Mouse (Mus musculus): ENCODE measurements around the gene Thy1. TPM values are rescaled to one million over a fixed set of nuclear protein-coding genes. Genes with fewer than 3 reads are reported as not detected.

The Thy1 gene
- polyA plus RNA-seq, 1 experiment from 2014 or later = 18.7 TPM

DNA sequence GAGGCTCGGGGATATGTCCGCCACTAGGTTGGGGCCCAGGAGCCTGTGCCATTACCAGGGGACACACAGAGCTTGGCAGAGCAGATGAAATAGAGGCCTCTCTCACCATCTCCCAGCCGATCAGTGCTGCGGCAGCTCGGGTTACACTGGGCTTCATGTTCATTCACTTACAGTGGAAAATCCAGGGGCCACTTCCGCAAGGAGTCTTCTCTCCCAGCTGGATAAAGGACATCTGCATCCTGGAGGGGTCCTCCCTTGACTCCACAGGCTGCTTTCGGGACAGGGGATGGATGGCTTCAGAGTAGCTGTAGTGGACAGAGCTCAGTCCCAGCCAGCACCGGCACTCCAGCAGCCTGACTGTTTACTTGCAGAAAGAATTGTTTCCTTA, 27.7 kb downstream of the Thy1 start:
- H3K9ac ChIP-seq (ENCODE audit: low read depth, low read length) = no peak overlapping the region

DNA sequence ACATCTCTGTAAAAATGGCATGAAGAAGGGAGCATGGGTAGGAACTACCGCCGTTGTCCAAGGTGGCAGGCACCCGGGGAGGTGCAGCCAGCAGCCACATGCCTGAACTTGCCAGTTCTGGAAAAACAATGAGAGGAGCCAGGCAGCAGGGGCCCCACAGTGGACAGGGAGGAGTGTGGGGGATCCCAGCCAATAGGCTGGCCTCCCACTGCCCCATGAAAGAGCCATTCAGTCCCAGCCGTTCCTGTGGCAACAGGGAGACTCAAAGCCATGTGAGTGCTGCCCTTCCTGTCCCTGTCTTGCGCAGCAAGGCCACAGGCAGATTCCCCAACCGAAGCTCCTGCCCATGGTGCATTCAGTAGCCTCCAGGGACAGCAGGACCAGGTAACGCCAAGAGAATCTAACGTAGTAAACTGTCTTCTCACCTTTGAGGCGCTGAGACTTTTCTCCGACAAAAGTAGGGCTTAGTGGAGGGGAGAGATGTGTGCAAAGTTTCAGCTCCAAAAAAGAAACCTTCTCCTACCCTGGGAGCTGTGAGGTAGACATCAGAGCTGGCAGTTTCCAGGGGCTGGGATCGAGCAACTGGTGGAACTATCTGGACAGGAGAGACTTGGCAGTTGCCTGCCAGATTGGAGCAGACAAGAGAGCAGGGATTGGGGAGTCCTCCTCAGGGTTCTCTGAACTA, 28.9 kb downstream of the Thy1 start:
- Histone ChIP-seq H3K36me3 (ENCODE audit: control insufficient read depth, insufficient read depth, low read length) (no peaks in the 10 kb centered on the region), H3K4me2 (ENCODE audit: low read length) (peak overlapping the region; percentile 20), H3K27ac (ENCODE audit: low read depth, low read length) (peak overlapping the region; percentile 74), H3K27me3 (replicated peaks; ENCODE audit: control insufficient read depth, insufficient read depth, low read length) (no peaks in the 10 kb centered on the region), H3K9ac (ENCODE audit: low read depth, low read length) (0 out of 2 replicates have a peak overlapping the region, but pooled peaks have one; percentile 5), H3K4me1 (ENCODE audit: control insufficient read depth, insufficient read depth, low read depth, low read length) (no peaks in the 10 kb centered on the region), H3K9me3 (ENCODE audit: control insufficient read depth, low read length) (no peaks in the 10 kb centered on the region), H3K4me3 (ENCODE audit: low read length) (no peak overlapping the region)
- WGBS = 18% methylated on average over 11 of the region's 11 CpGs
- peak; percentile 83 for ATAC-seq

More for the DNA sequence above, 27.7 kb downstream of the Thy1 start:
- Histone ChIP-seq H3K4me3 (ENCODE audit: low read length) (no peak overlapping the region), H3K4me1 (ENCODE audit: control insufficient read depth, insufficient read depth, low read depth, low read length) (no peaks in the 10 kb centered on the region), H3K4me2 (ENCODE audit: low read length) (no peak overlapping the region), H3K27ac (ENCODE audit: low read depth, low read length) (no peak overlapping the region), H3K36me3 (ENCODE audit: control insufficient read depth, insufficient read depth, low read length) (no peaks in the 10 kb centered on the region), H3K27me3 (replicated peaks; ENCODE audit: control insufficient read depth, insufficient read depth, low read length) (no peaks in the 10 kb centered on the region), H3K9me3 (ENCODE audit: control insufficient read depth, low read length) (no peaks in the 10 kb centered on the region)
- no peak for ATAC-seq
- 46% methylated on average over 8 of the region's 8 CpGs for WGBS

DNA sequence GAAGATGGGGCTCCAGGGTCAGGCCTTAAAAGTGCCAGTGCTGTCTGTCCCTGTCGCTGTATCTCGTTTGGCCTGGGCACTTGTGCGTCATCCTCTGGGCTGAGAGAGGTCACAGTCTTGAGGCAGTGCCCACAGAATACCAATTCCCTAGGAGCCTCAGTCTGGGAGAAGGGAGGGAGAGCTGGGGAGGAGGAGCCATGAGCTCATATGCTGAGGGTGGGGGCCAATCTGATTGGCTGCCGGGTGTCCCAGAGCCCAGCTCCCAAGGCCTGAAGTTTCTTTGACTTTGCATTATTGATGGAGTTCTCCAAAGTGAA, 29.4 kb downstream of the Thy1 start:
- peak overlapping the region; percentile 74 for H3K27ac ChIP-seq (ENCODE audit: low read depth, low read length)
- H3K9ac ChIP-seq (ENCODE audit: low read depth, low read length) = no peak overlapping the region
- ATAC-seq = peak; percentile 63
- H3K9me3 ChIP-seq (ENCODE audit: control insufficient read depth, low read length) = no peaks in the 10 kb centered on the region
- WGBS = 15% methylated on average over 4 of the region's 4 CpGs
- H3K4me3 ChIP-seq (ENCODE audit: low read length) = no peak overlapping the region
- no peaks in the 10 kb centered on the region for H3K36me3 ChIP-seq (ENCODE audit: control insufficient read depth, insufficient read depth, low read length)
- H3K4me1 ChIP-seq (ENCODE audit: control insufficient read depth, insufficient read depth, low read depth, low read length) = no peaks in the 10 kb centered on the region
- H3K27me3 ChIP-seq (replicated peaks; ENCODE audit: control insufficient read depth, insufficient read depth, low read length) = no peaks in the 10 kb centered on the region
- peak overlapping the region; percentile 20 for H3K4me2 ChIP-seq (ENCODE audit: low read length)

DNA sequence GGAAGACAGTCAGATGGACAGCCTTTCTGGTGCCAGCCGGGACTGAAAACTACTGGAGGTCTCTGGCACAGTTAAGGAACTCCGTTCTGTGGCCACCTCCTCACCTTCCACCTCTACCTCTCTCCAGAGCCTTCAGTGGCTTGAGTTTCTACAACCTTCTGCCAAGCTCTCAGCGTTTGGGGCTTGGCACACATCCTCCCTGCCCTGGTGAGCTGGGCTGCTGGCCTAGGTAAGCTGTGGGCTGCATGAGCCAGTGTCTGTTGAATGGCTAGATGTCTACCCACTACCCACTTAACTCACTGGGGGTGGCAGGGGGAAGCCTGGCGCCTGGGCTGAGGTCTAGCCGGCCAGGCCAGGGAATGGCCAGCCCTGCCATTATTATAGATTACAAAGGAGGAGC, 29.9 kb downstream of the Thy1 start:
- Histone ChIP-seq H3K27me3 (replicated peaks; ENCODE audit: control insufficient read depth, insufficient read depth, low read length) (no peaks in the 10 kb centered on the region), H3K9me3 (ENCODE audit: control insufficient read depth, low read length) (no peaks in the 10 kb centered on the region), H3K4me2 (ENCODE audit: low read length) (peak overlapping the region; percentile 10), H3K9ac (ENCODE audit: low read depth, low read length) (no peak overlapping the region), H3K27ac (ENCODE audit: low read depth, low read length) (peak overlapping the region; percentile 49; the same call in 1 of the 2 replicates), H3K4me3 (ENCODE audit: low read length) (no peak overlapping the region), H3K36me3 (ENCODE audit: control insufficient read depth, insufficient read depth, low read length) (no peaks in the 10 kb centered on the region), H3K4me1 (ENCODE audit: control insufficient read depth, insufficient read depth, low read depth, low read length) (no peaks in the 10 kb centered on the region)
- 44% methylated on average over 5 of the region's 5 CpGs for WGBS
- no peak for ATAC-seq

DNA sequence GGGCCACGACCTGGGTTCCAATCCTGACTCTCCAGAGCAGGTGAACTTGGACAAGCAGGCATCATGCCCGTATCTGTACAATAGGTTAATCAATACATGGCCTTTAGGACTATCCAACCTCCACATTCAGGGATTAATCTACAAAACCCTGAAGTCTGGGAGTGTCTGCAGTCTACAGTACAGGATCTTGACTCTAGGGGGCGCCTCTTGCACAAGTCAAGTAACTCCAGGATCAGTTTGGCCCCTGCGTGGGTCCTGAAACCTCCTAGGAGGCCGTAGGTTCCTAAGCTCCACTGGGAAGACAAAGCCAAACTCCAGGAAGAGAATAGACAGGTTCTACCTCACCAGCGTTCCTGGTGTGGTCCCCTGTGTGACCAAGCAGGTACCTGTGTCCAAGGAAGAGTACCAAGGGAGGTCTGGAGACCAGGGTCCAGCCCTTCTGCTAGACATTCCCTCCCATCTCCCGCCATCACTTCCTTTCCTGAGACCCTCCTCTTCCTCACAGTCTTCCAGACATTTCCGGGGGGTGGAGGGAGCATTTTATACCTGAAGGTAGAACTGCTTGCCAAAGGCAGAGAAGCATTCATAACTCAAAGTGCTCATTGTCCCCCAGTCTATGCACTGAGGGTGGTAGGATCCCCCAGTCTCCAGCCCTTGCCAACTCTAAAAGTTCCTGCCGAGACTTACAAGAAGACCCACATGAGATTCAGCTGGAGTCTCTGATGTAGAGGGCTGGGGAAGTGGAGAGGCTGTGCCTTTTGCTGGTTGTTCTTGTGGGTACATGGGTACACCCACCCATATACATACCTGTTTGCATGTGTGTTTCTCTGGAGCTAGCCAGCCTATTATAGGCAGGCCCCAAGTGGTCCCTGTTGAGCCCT, 31.5 kb downstream of the Thy1 start:
- 69% methylated on average over 9 of the region's 9 CpGs for WGBS
- no peak overlapping the region for H3K4me3 ChIP-seq (ENCODE audit: low read length)
- H3K36me3 ChIP-seq (ENCODE audit: control insufficient read depth, insufficient read depth, low read length) = no peaks in the 10 kb centered on the region
- H3K4me2 ChIP-seq (ENCODE audit: low read length) = no peak overlapping the region
- H3K27ac ChIP-seq (ENCODE audit: low read depth, low read length) = no peak overlapping the region
- H3K27me3 ChIP-seq (replicated peaks; ENCODE audit: control insufficient read depth, insufficient read depth, low read length) = no peaks in the 10 kb centered on the region
- H3K9ac ChIP-seq (ENCODE audit: low read depth, low read length) = no peak overlapping the region
- H3K4me1 ChIP-seq (ENCODE audit: control insufficient read depth, insufficient read depth, low read depth, low read length) = peaks cover 9% of the 10 kb centered on the region; the same call in 1 of the 2 replicates
- no peak for ATAC-seq
- H3K9me3 ChIP-seq (ENCODE audit: control insufficient read depth, low read length) = no peaks in the 10 kb centered on the region

DNA sequence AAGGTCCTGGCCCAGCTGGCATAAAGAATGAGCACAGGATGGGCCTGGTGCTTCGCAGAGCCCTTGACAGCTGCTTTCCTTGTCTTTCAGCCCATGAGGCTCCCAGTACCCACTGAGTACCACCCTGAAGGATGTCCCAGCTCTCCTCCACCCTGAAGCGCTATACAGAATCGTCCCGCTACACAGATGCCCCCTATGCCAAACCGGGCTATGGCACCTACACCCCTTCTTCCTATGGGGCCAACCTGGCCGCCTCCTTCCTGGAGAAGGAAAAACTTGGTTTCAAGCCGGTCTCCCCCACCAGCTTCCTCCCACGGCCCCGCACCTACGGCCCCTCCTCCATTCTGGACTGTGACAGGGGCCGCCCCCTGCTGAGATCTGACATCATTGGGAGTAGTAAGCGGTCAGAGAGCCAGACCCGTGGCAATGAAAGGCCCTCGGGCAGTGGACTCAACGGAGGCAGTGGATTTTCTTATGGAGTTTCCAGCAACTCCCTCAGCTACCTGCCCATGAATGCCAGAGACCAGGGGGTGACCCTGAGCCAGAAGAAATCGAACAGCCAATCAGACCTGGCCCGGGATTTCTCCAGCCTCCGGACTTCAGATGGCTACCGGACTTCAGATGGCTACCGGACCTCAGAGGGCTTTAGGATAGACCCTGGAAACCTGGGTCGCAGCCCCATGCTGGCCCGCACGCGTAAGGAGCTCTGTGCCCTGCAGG, 32.3 kb downstream of the Thy1 start:
- H3K4me3 ChIP-seq (ENCODE audit: low read length) = no peak overlapping the region
- no peaks in the 10 kb centered on the region for H3K9me3 ChIP-seq (ENCODE audit: control insufficient read depth, low read length)
- WGBS = 70% methylated on average over 24 of the region's 24 CpGs
- no peak overlapping the region for H3K27ac ChIP-seq (ENCODE audit: low read depth, low read length)
- H3K4me1 ChIP-seq (ENCODE audit: control insufficient read depth, insufficient read depth, low read depth, low read length) = peaks cover 9% of the 10 kb centered on the region; the same call in 1 of the 2 replicates
- no peaks in the 10 kb centered on the region for H3K36me3 ChIP-seq (ENCODE audit: control insufficient read depth, insufficient read depth, low read length)
- H3K9ac ChIP-seq (ENCODE audit: low read depth, low read length) = no peak overlapping the region
- H3K27me3 ChIP-seq (replicated peaks; ENCODE audit: control insufficient read depth, insufficient read depth, low read length) = no peaks in the 10 kb centered on the region
- no peak overlapping the region for H3K4me2 ChIP-seq (ENCODE audit: low read length)
- ATAC-seq = no peak

DNA sequence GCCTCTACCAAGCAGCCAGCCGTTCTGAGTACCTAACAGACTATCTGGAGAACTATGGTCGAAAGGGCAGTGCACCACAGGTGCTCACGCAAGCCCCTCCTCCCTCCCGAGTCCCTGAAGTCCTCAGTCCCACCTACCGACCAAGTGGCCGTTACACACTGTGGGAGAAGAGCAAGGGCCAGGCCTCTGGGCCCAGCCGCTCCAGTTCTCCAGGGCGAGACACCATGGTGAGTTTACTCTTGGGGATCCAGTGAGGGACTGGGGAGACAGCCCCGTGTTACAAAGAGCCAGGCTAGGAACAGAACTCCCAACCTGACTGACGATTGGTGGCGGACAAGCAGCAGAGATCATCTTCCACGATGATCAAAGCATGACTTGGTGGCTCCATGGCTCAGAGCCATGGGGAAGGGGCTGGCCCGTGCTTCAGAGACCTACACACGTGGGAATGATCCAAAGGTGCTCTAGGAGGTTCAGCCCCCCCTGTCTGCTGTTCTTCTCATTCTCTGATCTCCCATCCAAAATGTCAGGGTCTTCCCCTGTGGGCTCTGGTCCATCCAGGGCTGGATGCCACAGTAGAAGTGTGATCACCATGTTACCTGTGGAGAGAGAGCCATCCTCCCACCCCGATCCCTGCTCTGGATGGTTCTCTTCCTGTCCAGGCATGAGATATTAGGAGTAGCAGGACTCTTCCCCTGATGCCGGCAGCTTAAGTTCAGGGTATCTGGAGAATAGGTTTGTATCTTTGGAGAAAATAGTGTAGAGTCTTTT, 33.0 kb downstream of the Thy1 start:
- ATAC-seq = no peak
- Histone ChIP-seq H3K4me1 (ENCODE audit: control insufficient read depth, insufficient read depth, low read depth, low read length) (peaks cover 9% of the 10 kb centered on the region; the same call in 1 of the 2 replicates), H3K4me2 (ENCODE audit: low read length) (no peak overlapping the region), H3K9me3 (ENCODE audit: control insufficient read depth, low read length) (no peaks in the 10 kb centered on the region), H3K27ac (ENCODE audit: low read depth, low read length) (no peak overlapping the region), H3K9ac (ENCODE audit: low read depth, low read length) (no peak overlapping the region), H3K27me3 (replicated peaks; ENCODE audit: control insufficient read depth, insufficient read depth, low read length) (no peaks in the 10 kb centered on the region), H3K36me3 (ENCODE audit: control insufficient read depth, insufficient read depth, low read length) (no peaks in the 10 kb centered on the region), H3K4me3 (ENCODE audit: low read length) (no peak overlapping the region)
- WGBS = 68% methylated on average over 16 of the region's 16 CpGs

DNA sequence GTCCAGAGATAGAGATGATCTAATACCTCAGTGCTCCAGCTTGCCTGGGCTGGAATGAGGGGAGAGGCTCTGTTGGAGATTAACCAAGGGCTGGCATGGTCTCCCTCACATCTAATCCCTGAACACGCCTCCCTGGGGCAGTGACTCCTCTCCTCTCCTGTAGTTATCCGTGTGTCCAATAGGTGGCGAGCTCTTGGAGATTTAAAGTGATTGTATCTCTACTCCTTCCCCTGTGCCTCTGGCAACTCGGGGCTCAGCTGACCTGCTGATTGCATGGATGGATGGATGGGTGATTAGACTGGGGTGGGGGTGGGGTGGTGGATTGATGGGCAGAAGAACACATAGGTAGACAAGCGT, 33.6 kb downstream of the Thy1 start:
- peak overlapping the region; percentile 20; the same call in 1 of the 2 replicates for H3K4me2 ChIP-seq (ENCODE audit: low read length)
- no peak for ATAC-seq
- H3K9ac ChIP-seq (ENCODE audit: low read depth, low read length) = no peak overlapping the region
- H3K27me3 ChIP-seq (replicated peaks; ENCODE audit: control insufficient read depth, insufficient read depth, low read length) = no peaks in the 10 kb centered on the region
- H3K4me3 ChIP-seq (ENCODE audit: low read length) = no peak overlapping the region
- no peaks in the 10 kb centered on the region for H3K36me3 ChIP-seq (ENCODE audit: control insufficient read depth, insufficient read depth, low read length)
- peaks cover 9% of the 10 kb centered on the region; the same call in 1 of the 2 replicates for H3K4me1 ChIP-seq (ENCODE audit: control insufficient read depth, insufficient read depth, low read depth, low read length)
- no peaks in the 10 kb centered on the region for H3K9me3 ChIP-seq (ENCODE audit: control insufficient read depth, low read length)
- 12% methylated on average over 5 of the region's 5 CpGs for WGBS
- H3K27ac ChIP-seq (ENCODE audit: low read depth, low read length) = no peak overlapping the region

All from hindbrain, embryonic 16.5 days (tissue).